Mouse (Mus musculus): ENCODE results near the gene Trpv4.
A peak's percentile ranks its signal among the peaks of the same experiment; 100 is the strongest.

Gene Trpv4

DNA sequence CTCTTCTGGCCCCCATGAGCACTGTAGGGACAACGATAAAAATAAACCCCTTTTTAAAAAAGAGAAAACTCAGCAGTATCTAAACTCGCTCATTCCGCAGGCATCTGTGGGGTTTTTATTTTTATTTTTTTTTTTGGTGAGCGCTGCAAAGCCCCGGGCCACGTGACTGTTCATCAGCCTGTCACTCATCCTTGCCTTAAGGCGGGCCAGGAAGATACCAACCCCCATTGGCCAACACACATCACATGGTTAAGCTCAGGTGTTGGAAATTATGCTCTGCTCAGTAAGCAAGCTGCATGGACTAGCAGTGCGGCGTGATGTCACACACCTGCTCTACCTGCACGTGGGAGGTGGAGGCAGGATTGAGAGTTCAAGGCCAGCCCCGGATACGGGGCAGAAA, 40.4 kb downstream of the Trpv4 start:
- no peak for DNase-seq

DNA sequence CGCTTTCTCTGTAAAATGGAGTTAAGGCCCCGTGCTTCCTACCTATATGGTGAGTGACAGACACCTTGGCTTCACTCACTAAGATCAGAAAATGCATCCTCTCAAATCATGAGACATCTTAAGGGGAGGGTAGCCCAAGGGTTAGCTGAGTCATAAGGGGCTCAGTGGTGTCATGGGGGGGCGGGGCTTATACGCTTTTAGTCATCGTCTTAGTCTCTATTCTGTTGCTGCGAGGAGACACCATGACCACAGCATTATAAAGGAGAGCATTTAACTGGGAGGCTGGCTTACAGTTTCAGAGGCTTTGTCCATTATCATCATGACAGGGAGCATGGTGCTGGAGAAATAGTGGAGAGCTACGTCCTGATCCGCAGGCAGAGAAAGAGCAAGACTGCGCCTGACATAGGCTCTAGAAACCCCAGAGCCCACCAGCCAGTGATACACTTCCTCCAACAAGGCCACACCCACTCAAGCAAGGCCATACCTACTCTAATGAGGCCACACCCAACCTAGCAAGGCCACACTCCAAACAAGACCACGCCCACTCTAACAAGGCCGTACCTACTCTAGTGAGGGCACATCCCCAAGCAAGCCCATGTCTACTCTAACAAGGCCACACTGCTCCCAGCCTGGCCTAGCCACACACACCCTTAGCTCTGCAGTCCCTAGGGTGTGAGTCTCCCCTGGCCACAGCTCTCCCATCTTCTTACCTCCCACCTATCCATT, 41.7 kb downstream of the Trpv4 start:
- no peak for DNase-seq

- no peak for DNase-seq
Measured at GRCm38 (mm10) chr5:114614863-114615262, 43.4 kb downstream of the Trpv4 start.

GRCm38 (mm10) chr5:114611968-114612608, 46.1 kb downstream of the Trpv4 start:
- no peak for DNase-seq

DNA sequence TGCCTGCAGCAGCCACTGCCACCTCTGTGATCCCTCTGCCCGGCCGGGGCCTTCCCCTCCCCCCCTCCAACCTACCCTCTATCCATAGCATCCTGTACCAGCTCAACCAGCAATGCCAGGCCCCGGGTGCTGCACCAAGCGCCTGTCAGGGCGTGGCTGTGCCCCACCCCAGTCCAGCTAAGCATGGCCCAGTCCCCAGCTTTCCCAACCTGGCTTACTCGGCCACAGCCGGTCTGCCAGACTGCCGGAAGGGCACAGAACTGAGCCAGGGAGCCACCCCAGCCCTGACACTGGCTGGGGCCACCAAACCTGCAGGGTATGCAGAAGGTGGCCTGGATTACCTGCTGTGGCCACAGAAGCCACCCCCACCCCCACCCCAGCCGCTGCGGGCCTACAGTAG, 47.0 kb downstream of the Trpv4 start:
- no peak for DNase-seq

DNA sequence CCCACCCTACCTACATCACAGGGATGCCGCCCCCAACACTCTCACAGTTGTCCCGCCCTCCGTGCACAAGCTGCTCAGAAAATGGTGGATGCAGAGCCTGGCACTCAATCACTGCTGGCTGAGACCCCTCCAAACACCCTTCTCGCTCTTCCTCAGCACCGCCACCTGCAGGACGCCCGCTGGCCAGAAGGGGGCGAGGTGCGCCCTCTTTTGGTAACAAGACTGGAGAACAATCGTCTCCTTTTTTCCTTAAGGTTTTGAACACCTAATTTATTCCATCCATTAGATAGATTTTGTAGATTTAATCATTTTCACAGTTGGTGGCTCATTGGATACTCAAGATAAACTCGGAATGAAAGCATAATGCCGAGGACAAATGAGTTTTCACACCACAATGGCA, 49.7 kb downstream of the Trpv4 start:
- peak; percentile 67 for DNase-seq

- peak; percentile 59 for DNase-seq
Measured at GRCm38 (mm10) chr5:114607651-114608050, 50.6 kb downstream of the Trpv4 start.

- no peak for DNase-seq
Measured at GRCm38 (mm10) chr5:114605981-114606380, 52.2 kb downstream of the Trpv4 start.

- no peak for DNase-seq
Measured at GRCm38 (mm10) chr5:114604781-114605290, 53.4 kb downstream of the Trpv4 start.

DNA sequence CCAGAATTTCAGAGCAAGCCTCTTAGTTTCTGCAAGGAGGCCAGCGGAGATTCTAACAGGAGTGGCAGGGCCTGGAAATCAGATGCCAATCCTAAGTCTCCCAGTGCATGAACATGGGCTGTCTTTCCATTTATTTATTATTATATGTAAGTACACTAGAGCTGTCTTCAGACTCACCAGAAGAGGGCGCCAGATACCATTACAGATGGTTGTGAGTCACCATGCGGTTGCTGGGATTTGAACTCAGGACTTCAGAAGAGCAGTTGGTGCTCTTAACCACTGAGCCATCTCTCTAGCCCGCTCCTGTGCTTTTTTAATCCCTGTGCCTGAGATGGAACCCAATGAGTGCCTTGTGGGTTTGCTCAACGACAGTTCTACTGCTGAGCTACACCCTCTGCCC, 54.2 kb downstream of the Trpv4 start:
- DNase-seq = no peak

- no peak for DNase-seq
Measured at GRCm38 (mm10) chr5:114602012-114602411, 56.2 kb downstream of the Trpv4 start.

- DNase-seq = no peak
Measured at GRCm38 (mm10) chr5:114597652-114598051, 60.6 kb downstream of the Trpv4 start.

- DNase-seq = no peak
Measured at GRCm38 (mm10) chr5:114597222-114597621, 61.0 kb downstream of the Trpv4 start.

- DNase-seq = no peak
Measured at GRCm38 (mm10) chr5:114596604-114597003, 61.6 kb downstream of the Trpv4 start.

DNA sequence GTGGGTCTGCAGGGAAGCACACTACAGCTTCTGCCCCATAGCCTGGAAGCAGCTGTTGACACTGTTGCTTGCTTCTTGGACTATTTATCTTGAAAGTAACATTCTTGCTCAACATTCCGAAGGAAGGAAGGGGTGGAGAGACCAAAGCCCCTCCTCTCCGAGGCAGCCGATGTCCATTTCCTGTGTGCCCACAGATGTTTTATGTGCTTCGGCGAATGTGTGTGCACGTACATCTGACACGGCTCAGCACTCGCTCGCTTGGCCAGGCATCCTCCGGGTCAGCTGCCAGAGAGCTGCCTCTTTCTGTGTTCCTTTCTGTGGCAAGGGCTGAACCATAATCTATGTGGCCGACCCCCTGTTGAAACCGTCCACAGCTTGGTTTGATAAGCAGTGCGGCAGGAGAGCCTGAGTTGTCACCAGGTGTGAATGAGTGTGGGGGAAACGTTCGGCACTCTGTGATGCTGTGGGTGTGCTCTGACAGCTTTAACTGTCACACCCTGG, 63.4 kb downstream of the Trpv4 start:
- DNase-seq = no peak

DNA sequence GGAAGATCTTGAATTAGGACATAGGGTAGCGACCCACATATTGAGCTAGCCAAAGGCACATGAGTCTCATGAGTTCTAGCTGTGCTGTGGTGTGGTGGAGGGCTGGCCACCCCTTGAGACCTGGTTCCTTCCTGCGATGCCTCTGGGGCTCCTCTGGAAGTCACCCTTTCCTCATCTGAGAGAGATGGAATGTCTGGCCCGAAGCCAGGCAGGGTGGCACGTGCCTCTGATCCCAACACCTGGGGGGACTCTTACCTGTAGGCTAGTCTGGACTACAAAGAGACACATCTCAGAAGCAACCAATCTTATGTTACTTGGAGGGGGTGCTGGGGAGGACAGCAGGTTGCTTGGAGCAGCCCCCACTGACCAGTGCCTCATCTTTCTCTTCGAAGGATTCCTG, 64.3 kb downstream of the Trpv4 start:
- DNase-seq = no peak

DNA sequence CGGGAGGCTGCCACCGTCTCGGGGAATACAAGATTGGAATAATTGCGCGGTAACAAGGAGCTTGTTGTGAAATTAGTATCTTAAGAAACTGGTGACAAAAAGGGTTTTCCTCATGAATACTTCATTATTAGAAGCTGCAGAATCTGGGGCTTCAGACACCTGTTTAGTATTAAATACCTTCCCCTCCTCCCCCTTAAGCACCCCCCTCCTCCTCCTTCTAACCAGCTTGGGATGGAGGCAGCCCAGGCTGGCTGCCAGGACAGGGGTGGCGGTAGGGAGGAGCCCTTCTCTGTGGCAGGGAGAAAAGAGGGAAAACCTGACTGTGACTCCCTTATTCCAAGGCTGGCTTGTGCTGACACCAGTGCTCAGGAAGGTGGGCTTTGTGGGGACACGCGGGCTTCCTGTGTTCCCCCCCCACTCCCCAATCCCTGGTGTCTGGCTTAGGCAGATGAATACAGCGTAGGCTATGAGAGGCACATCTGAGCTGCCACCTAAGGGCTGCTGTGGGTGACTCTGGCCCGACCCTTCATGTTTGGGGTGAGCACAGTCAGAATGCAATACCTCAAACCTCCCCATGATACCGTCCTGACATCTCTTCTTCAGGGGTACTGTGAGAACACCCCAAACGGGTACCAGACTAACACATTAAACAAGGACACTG, 64.9 kb downstream of the Trpv4 start:
- no peak for DNase-seq

GRCm38 (mm10) chr5:114592463-114593160, 65.6 kb downstream of the Trpv4 start:
- no peak for DNase-seq

GRCm38 (mm10) chr5:114591151-114591561, 67.1 kb downstream of the Trpv4 start:
- DNase-seq = no peak

DNA sequence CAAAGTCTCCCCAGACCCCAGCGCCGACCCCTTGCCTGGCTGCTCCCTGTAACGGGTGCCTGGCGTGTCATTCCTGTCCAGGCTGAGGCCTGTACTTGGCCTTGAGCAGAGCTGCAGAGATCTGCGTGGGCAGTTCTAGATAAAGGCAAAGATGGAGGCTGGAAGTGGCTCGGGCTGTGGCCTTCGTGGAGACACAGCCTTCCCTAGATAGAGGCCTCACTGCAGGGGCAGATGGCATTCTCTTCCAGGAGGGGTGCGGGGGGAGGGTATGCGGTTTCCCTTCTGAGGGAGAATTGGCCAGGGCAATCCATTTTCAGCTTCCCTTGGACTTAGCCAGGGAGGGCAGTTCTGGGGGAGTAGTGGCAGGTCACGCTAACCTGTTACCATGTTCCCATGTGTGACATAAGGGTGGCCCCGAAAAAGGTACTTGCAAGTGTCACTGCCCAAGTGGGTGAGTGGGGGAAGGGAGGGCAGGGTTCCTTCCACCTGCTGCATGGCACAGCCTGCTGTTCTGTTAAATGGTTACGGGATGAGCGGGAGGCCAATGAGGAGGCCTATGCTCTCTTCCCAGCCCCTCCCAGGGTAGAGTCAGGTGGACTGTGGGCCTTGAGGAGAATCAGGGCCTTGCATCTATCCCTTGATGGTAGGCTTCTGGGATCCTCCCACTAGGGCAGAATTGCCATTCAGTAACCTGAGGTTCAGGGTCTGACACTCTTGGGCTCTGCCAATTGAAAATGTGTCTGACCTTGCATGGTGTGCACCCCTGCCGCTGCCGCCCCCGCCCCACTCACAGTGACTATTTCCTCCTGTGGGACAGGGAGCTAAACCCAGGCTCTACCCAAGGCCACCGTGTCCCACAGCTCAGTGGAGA, 67.9 kb downstream of the Trpv4 start:
- no peak for DNase-seq

DNA sequence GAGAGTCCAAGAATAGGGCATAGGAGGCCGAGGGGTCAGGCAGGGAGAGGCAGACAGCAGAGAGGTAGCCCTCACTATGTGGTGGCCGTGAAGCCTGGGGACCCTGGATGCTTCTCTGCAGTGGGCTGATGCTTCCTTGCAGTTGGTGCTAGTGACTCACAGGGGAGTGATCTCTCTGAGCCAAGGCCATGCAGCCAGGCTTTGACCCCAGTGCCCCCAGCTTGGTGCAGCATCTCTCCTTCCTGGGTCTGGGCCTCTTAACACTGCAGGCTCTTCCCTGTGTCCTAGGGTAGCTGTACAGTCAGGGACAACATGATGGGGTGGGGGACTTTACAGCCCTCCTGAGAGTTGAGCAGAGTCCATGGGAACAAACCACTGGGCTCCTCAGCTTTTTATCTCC, 68.8 kb downstream of the Trpv4 start:
- DNase-seq = no peak

DNA sequence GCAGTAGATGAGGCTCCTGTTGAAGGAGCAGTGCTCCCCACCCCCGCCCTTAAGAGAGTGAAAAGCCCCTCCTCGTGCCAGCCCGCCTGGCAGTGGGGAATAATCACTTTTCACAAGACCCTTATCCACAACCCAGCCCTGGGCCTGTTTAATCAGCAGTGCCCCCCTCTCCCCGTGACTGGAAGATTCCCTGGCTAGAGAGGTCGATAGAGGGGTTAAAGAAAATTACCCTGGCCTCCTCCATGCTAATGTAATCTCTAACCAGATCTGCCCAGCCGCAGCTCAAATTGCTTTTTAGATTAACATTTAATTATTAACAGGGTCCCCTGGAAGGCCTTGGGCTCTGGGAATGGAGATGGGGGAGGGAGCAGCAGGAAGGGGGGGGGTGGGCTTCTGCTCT, 69.2 kb downstream of the Trpv4 start:
- DNase-seq = no peak
